Mouse (Mus musculus) heart, embryonic 13.5 days (tissue): ENCODE data around the gene Me3. TPM values are rescaled to one million over a fixed set of nuclear protein-coding genes. Genes with fewer than 3 reads are reported as not detected.
"Not testable (repeated sequence)": the region's sequence is repeated elsewhere in the genome, so short reads cannot be mapped to it uniquely, and the experiment has no call there.

Source experiments
- ATAC-seq: fragments of 200-750 bp; cut with Nextera tagmentation; 2 replicates; pipeline ENCODE4 v1.8.0; 2017; ENCODE audit warnings: moderate TSS enrichment; ENCODE audit not compliant: insufficient number of reproducible peaks, low FRiP score, low TSS enrichment; ENCODE audit errors: extremely low read depth
- H3K27ac ChIP-seq: fragments of 300-500 bp; sonication (generic); replicated peaks from 2 replicates; pipeline ENCODE4 v1.5.1; 2015; ENCODE audit warnings: moderate library complexity, mild to moderate bottlenecking, inconsistent platforms
- H3K27me3 ChIP-seq: fragments of 300-500 bp; sonication (generic); replicated peaks from 2 replicates; pipeline ENCODE4 v1.6.1; 2015; ENCODE audit warnings: mild to moderate bottlenecking, inconsistent platforms
- H3K36me3 ChIP-seq: fragments of 300-500 bp; sonication (generic); 2 replicates; pipeline ENCODE4 v1.6.1; 2015; ENCODE audit warnings: mild to moderate bottlenecking, inconsistent platforms
- H3K4me1 ChIP-seq: fragments of 300-500 bp; sonication (generic); 2 replicates; pipeline ENCODE4 v1.6.1; 2015; ENCODE audit warnings: inconsistent platforms
- H3K4me2 ChIP-seq: fragments of 300-500 bp; sonication (generic); 2 replicates; pipeline ENCODE4 v1.6.1; 2015; ENCODE audit warnings: inconsistent platforms, mild to moderate bottlenecking, moderate library complexity
- H3K4me3 ChIP-seq: fragments of 300-500 bp; sonication (generic); 2 replicates; pipeline ENCODE4 v1.5.1; 2015; ENCODE audit warnings: moderate library complexity, mild to moderate bottlenecking, inconsistent platforms
- H3K9ac ChIP-seq: fragments of 300-500 bp; sonication (generic); 2 replicates; pipeline ENCODE4 v1.6.1; 2015; ENCODE audit warnings: inconsistent platforms, mild to moderate bottlenecking, moderate library complexity
- H3K9me3 ChIP-seq: fragments of 300-500 bp; sonication (generic); 2 replicates; pipeline ENCODE4 v1.6.1; 2016; ENCODE audit warnings: inconsistent platforms
- WGBS: fragments of 180-500 bp; shearing (Covaris S2); methylation state at CpG from one replicate; pipeline ENCODE4 v1.1.7; 2015; ENCODE audit warnings: mixed read lengths; 5-methylcytosine and 5-hydroxymethylcytosine counted together
- polyA plus RNA-seq: library from polyadenylated mRNA; unstranded; fragments of >200 nt; fragmentation: Nextera tagmentation; extraction: Ambion mirVana; gene quantifications from 2 replicates; pipeline ENCODE4 v1.2.1, GENCODE M21; 2015

Gene Me3
- polyA plus RNA-seq, 1 experiment from 2014 or later = 3.6 TPM

DNA sequence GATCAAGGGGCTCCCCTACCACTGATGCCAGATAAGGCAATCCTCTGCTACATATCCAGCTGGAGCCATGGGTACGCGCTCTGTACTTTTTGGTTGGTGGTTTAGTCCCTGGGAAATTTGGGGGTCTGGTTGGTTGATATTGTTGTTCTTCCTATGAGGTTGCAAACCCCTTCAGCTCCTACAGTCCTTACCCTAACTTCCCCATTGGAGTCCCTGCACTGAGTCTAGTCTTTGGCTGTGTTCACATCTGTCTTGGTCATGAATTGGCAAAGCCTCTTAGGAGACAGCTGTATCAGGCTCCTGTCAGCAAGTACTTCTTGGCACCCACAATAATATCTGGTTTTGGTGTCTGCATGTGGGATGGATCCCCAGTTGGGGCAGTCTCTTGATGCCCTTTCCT, 98.9 kb downstream of the Me3 start:
- H3K4me2 ChIP-seq, H3K4me3 ChIP-seq, H3K36me3 ChIP-seq, H3K27me3 ChIP-seq, ATAC-seq, H3K9me3 ChIP-seq, H3K9ac ChIP-seq, H3K4me1 ChIP-seq, H3K27ac ChIP-seq: not testable (repeated sequence)
- WGBS = 82% methylated on average over 2 of the region's 2 CpGs

- 0 out of 2 replicates have a peak overlapping the region, but pooled peaks have one; percentile 20 for H3K27ac ChIP-seq
- no peaks in the 10 kb centered on the region for H3K36me3 ChIP-seq
- WGBS = 41% methylated on average over 7 of the region's 7 CpGs
- H3K9me3 ChIP-seq = no peaks in the 10 kb centered on the region
- H3K4me3 ChIP-seq = no peak overlapping the region
- peaks cover 20% of the 10 kb centered on the region for H3K4me1 ChIP-seq
- no peak for ATAC-seq
- peak overlapping the region; percentile 1 for H3K4me2 ChIP-seq
- no peak overlapping the region for H3K9ac ChIP-seq
- H3K27me3 ChIP-seq = no peaks in the 10 kb centered on the region
Measured at GRCm38 (mm10) chr7:89748415-89748814, 116.2 kb downstream of the Me3 start.

GRCm38 (mm10) chr7:89749183-89749582, 117.0 kb downstream of the Me3 start:
- H3K4me3 ChIP-seq = no peak overlapping the region
- no peak overlapping the region for H3K4me2 ChIP-seq
- WGBS = 58% methylated on average over 2 of the region's 2 CpGs
- no peak overlapping the region for H3K9ac ChIP-seq
- ATAC-seq = no peak
- no peaks in the 10 kb centered on the region for H3K36me3 ChIP-seq
- no peaks in the 10 kb centered on the region for H3K27me3 ChIP-seq
- H3K4me1 ChIP-seq = peaks cover 20% of the 10 kb centered on the region
- H3K9me3 ChIP-seq = no peaks in the 10 kb centered on the region
- no peak overlapping the region for H3K27ac ChIP-seq

DNA sequence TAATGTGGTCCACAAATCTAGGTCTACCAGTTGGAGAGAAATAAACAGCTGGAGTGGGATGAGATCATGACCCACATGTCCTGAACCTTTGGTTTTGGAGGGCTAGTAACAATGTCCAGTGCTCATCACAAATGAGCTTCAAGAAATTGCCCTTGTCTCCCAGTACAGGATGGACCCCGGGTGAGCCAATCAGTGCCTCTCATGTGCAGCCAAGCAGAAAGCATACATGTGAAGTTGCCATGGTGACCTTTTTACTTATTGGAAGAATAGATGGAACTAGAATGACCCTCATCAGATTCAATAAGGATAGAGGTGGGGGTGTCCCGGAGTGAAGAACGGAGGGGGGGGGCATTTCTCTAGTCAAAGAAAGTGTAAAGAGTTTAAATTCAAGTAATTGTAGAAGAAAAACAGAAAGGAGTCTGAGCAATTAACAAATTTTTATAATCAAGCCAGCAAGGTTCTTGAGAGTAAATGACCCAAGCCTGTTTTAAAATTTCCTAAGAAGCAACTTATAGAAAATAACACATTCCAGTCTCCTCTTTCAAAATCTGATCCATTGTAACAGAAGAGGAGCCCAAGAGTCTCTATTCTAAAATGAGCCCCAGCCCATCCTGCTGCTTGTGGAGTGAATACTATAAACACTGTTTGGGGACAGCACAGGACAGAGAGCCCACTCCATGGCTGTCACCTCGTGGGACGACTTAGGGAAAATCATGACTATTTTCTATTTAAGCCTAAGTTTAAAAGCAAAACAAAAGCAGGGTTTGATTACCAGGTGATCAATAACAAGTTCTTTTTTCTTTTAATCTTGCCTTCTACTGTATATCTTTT, 134.7 kb downstream of the Me3 start:
- Histone ChIP-seq H3K27ac (no peak overlapping the region), H3K4me1 (peaks cover 4% of the 10 kb centered on the region; the same call in 1 of the 2 replicates), H3K27me3 (no peaks in the 10 kb centered on the region), H3K9ac (no peak overlapping the region), H3K9me3 (no peaks in the 10 kb centered on the region), H3K4me2 (no peak overlapping the region), H3K4me3 (no peak overlapping the region), H3K36me3 (no peaks in the 10 kb centered on the region)
- no peak for ATAC-seq
- WGBS = 71% methylated on average over 5 of the region's 5 CpGs

DNA sequence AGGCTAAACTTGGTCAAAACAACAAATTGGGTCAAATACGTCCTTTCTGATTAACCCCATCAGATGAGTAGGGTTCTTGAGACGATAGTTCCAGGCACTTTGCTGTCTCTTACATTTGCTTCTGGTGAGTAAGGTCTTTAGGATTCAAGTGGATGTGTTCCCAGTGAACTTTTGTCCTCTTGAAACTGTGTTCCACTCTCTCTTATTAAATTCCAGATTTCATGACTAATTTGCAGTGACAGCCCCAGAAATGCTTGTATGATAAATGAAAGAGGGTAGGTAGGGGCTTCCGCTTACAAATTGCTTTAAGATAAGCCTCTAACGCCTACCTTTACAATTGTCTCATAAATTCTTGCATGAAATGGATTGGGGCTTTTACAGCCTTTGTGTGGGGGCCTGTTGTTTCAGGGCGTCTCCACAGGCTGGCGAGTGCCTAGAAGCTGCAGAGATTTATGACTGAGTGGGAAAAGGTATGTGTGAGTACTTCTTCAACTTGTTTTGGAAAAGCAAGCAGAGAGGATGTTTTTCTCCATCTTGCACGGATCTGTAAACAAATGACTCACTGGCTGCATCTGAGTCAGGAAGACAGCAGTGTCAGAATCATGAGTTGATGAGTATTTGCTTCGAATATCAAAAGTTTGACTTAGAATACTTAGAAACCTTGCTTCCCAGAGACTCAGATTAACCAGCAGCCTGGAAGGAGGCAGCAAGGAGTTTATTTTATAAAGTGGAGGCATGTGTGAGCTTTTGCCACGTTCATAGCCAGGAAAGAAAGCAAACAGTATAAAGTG, 137.1 kb downstream of the Me3 start:
- Histone ChIP-seq H3K9ac (no peak overlapping the region), H3K36me3 (no peaks in the 10 kb centered on the region), H3K4me2 (no peak overlapping the region), H3K4me1 (peaks cover 17% of the 10 kb centered on the region), H3K4me3 (no peak overlapping the region), H3K27ac (no peak overlapping the region), H3K27me3 (no peaks in the 10 kb centered on the region), H3K9me3 (no peaks in the 10 kb centered on the region)
- ATAC-seq = no peak
- WGBS = 49% methylated on average over 9 of the region's 9 CpGs

DNA sequence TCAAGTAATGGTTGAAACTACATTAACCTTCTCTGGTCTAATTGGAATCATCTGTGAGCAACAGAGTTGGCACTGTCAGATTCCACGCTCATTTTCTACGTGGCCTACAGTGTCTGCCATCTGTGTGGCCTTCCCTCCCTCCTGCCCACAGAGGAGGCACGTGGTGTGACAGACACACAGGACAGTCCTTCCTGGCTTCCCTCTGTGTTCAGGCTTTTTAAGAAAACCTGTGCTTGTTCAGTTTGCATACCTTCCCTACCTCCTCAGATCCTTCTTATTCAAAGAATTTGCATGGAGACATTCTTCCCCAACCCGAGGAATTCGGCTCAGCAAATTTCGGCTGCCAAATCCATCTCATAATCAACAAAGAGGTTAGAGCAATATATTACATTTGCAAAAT, 137.8 kb downstream of the Me3 start:
- WGBS = 60% methylated on average over 6 of the region's 6 CpGs
- no peak overlapping the region for H3K4me3 ChIP-seq

DNA sequence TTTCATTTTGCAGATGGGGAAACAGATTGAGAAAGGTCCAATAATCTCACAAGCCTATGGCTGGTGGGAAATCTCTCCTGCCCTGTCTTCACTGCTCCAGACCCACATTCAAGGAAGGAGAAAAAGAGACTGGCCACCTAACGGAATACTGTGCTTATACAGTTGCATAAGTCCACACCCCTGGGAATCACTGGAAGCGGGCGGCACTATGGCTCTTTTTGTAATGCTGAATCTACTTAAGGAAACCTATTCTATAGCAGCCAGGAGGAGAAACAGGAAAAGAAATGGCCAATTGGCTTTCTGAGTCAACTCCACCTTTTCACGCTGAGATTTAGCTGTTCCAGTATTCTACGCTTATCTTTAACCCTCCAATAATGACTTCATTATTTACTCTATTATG, 140.7 kb downstream of the Me3 start:
- no peak overlapping the region for H3K27ac ChIP-seq
- no peak overlapping the region for H3K4me3 ChIP-seq
- H3K9ac ChIP-seq = no peak overlapping the region
- no peaks in the 10 kb centered on the region for H3K27me3 ChIP-seq
- WGBS = 77% methylated on average over 5 of the region's 5 CpGs
- no peak for ATAC-seq
- peaks cover 17% of the 10 kb centered on the region for H3K4me1 ChIP-seq
- no peaks in the 10 kb centered on the region for H3K36me3 ChIP-seq
- H3K9me3 ChIP-seq = 0 out of 2 replicates have a peak, but pooled peaks cover 5% of the 10 kb centered on the region
- no peak overlapping the region for H3K4me2 ChIP-seq

More for the DNA sequence above, 137.8 kb downstream of the Me3 start:
- H3K9me3 ChIP-seq = no peaks in the 10 kb centered on the region
- no peak overlapping the region for H3K4me2 ChIP-seq
- no peak overlapping the region for H3K9ac ChIP-seq
- peaks cover 17% of the 10 kb centered on the region for H3K4me1 ChIP-seq
- H3K27ac ChIP-seq = no peak overlapping the region
- no peaks in the 10 kb centered on the region for H3K36me3 ChIP-seq
- ATAC-seq = no peak
- H3K27me3 ChIP-seq = no peaks in the 10 kb centered on the region

DNA sequence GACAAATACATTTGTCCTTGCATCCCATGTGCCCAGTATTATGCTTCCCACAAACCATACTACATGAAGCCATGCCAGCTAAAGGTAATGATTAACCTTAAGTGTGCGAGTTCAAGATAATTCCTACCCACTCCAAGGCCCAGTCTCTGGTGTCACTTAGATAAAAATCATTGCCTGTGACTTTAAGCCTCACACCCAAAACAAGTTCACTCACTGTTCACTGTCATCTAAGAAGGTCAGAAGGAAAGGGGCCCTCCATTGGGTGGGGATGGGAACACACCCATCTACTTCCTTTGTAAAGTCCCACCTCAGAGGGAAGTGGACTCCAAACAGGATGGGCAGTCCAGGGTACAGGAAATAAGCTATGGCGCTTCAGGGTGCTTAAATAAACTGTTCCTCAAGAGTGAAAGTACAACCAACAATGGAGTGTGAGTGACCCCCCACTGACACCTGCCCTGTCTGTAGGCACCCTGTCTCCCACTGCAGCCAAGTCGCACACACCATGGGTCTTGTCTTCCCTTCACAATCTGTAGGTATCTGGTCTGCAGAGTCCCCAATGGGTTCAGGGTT, 141.2 kb downstream of the Me3 start:
- no peak overlapping the region for H3K9ac ChIP-seq
- no peaks in the 10 kb centered on the region for H3K27me3 ChIP-seq
- H3K4me3 ChIP-seq = no peak overlapping the region
- peak overlapping the region; percentile 45; the same call in 1 of the 2 replicates for H3K27ac ChIP-seq
- no peak for ATAC-seq
- H3K36me3 ChIP-seq = no peaks in the 10 kb centered on the region
- 0 out of 2 replicates have a peak, but pooled peaks cover 5% of the 10 kb centered on the region for H3K9me3 ChIP-seq
- no peak overlapping the region for H3K4me2 ChIP-seq
- peaks cover 17% of the 10 kb centered on the region for H3K4me1 ChIP-seq
- WGBS = 65% methylated on average over 3 of the region's 3 CpGs

- Histone ChIP-seq H3K4me2 (no peak overlapping the region), H3K9ac (no peak overlapping the region), H3K4me1 (peaks cover 20% of the 10 kb centered on the region), H3K4me3 (no peak overlapping the region), H3K27me3 (no peaks in the 10 kb centered on the region), H3K9me3 (0 out of 2 replicates have a peak, but pooled peaks cover 5% of the 10 kb centered on the region), H3K36me3 (no peaks in the 10 kb centered on the region), H3K27ac (peak overlapping the region; percentile 45; the same call in 1 of the 2 replicates)
- ATAC-seq = no peak
- 24% methylated on average over 2 of the region's 2 CpGs for WGBS
Measured at GRCm38 (mm10) chr7:89773926-89774325, 141.7 kb downstream of the Me3 start.

- Histone ChIP-seq H3K9me3 (0 out of 2 replicates have a peak, but pooled peaks cover 5% of the 10 kb centered on the region), H3K9ac (no peak overlapping the region), H3K36me3 (no peaks in the 10 kb centered on the region), H3K4me3 (no peak overlapping the region), H3K27me3 (no peaks in the 10 kb centered on the region), H3K4me1 (peaks cover 17% of the 10 kb centered on the region), H3K27ac (no peak overlapping the region), H3K4me2 (no peak overlapping the region)
- WGBS = 91% methylated on average over 2 of the region's 2 CpGs
- no peak for ATAC-seq
Measured at GRCm38 (mm10) chr7:89775848-89776247, 143.7 kb downstream of the Me3 start.

GRCm38 (mm10) chr7:89781391-89781790, 149.2 kb downstream of the Me3 start:
- Histone ChIP-seq H3K36me3 (no peaks in the 10 kb centered on the region), H3K4me3 (no peak overlapping the region), H3K9me3 (0 out of 2 replicates have a peak, but pooled peaks cover 4% of the 10 kb centered on the region), H3K9ac (no peak overlapping the region), H3K4me2 (no peak overlapping the region), H3K27me3 (no peaks in the 10 kb centered on the region), H3K4me1 (peaks cover 20% of the 10 kb centered on the region), H3K27ac (no peak overlapping the region)
- no peak for ATAC-seq
- 50% methylated on average over 1 of the region's 1 CpGs for WGBS
